Mouse (Mus musculus) cerebellum, postnatal 10 days (tissue): ENCODE data around the gene Hepacam2.

ENCODE experiments used
- DNase-seq, 2 experiments: peaks; one replicate each; pipeline ENCODE4 v3.0.0; 2021; ENCODE audit warnings: mixed read lengths in 2 of 2

Hepacam2 gene

DNA sequence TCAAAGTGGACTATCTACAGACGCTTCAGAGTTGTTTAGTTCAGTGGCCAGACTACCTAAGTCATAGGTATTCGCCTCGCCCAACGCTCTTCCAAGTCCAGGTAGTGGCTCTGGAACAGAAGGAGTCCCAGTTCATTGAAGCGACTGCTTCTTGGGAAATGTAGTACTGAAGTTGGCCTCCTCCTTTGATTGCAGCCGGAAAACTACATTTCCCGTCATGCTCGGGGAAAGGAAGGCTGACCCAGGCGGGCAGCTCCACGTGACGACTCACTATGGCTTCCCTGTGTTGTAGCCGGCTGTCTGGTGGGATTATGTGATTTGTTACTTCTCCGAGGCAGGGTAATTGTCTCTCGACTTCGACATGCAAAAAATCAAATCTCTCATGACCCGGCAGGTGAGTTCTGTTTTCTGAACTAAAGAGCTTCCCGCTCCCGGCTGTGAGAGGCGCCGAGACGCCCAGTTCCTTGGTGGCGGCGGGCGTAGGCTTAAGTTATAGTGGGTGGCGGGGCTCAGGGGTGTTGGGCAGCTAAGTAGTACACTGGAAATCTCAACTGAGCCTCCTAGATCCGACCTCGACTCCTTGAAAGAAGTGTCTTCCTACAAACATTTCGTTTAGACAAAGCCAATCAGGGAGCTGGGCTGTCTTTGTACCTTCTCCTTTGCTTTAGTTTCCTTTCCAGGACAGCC lies at the start of gene Hepacam2, which contains the start of gene Vps50:
Gene Hepacam2 (minus strand): TSS at position 137 of the 687 bp plus-strand sequence.
Gene Vps50 (plus strand): TSS at position 221 of the 687 bp plus-strand sequence.
- peak; percentile 93 to 95 for DNase-seq

DNA sequence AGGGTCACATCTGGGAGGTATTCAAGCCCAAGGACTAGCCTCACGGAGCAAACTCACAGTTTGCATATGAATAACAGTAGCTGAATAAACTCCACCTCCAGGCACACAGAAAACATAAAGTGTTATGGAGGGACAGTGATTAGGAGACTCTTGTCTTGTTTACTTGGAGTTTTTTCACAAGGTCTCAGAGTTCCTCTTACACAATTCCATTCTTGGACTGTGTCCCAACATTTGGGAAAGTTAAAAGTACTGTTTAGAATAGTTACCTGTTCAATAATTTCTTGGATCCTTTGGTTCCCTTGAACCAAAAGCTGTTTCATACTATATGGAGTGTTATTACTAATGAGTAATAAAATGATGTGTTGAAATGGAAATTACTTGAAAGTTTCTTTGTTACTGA lies 46.9 kb upstream of the Hepacam2 start:
- no peak for DNase-seq

DNA sequence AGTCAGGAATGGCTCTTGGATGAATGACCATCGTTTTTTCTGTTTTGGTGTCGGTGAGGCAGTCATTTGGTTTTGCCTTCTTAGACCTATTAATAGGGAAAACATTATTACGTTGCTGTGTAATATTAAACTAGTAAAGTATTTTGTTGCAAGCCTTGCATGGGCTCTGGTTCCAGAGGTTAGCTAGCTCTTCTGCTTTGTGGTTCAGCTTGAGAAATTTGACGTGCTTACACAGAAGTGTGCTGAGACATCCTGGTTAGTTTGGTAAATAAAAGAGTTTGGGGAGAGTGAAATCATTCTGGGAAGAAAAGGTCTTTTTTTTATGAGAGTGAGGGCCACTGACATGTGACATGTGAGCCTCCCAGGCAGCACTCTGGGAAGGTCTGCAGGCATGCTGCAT lies 45.8 kb upstream of the Hepacam2 start:
- no peak for DNase-seq

DNA sequence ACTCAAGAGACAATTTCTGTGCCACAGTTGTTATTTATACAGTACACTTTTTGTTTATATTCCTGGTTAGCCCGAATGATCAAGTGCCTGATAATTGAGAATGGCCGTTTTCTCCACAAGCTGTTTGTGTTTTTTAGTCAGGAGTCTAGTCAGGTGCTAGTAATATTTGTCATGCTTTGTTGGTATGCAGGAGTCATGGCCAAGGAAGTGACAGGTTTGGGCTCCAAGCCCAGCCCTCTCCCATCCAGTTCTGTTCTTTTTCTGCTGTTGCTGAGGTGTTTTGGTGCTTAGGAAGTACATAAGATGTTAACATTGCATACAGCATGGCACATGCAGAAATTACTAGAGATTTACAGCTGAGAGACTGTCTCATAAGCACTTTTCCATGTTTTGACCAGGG lies 41.4 kb upstream of the Hepacam2 start:
- DNase-seq: peak in 1 of 2 experiments; percentile 12

DNA sequence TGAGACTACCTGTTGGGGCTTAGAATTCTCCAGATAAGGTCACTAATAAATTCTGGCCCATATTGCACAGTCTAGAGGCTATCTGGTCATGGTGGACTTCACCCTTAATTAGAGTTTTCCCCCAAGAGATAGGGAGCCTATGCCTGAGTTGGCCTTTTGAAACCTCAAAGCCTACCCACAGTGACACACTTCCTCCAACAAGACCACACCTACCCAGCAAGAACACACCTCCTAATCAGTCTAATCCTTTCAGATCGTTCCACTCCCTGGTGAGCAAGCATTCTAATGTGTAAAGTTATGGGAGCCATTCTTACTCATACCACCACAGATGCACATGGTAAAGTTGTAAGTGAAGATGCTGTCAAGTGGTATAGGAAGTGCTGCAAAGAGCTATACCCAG lies 38.0 kb upstream of the Hepacam2 start:
- DNase-seq: no peak

DNA sequence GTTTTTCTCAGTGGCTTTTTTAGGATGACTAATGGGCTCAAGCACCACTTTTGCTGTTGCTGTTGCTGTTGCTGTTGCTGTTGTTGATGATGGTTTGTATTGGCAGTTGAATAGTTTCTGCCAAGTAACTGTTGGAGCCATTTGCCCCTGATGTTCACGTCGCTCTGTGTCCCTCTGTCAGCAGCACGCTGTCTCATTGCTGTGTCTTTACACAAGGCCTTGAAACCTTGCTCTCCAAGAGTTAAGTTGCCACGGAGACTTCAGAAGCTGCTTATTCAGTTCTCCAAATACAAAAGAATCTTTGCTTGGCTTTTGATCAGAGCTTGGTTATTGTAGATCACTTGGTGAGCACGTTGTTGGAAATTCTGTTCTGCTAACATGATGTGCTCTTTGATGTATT lies 33.3 kb upstream of the Hepacam2 start:
- DNase-seq: no peak

DNA sequence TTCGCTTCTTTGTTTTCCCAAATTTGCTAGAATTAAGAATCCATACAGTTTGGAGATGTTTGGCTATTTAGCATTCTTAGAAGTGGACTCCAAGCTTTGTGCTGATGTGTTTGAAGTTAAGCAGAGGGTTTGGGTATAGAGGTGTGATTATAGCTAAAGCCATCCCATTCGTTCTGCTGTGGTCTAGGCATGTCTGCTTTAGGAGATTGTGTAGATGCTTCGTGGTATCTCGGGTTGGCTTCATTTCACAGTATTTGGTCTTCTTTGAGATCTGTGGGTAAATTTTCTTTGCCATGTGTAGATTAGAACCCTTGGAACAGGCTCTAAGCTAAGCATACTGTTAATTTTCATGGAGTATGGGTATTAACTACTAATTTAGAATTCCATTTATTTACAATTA lies 30.1 kb upstream of the Hepacam2 start:
- DNase-seq: no peak

DNA sequence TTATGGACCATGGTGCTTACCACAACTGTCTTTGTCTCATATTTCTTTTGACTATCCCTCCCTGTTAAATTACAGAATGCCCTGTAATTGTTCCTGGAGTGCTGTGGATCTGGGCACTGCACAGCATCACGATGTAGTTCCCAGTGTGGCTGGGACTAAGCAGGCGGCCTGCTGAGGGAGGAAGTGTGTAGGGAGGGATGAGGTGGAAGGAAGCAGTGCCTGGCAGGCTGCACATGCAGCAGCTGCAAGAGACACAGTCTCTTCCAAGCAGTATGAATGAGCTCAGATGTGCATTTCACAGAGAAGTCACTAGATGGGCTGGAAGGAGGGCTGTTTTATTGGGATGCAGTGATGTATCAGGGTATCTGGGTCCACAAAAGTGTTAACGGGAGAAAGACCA lies 14.5 kb upstream of the Hepacam2 start:
- peak; percentile 42 to 65 for DNase-seq

DNA sequence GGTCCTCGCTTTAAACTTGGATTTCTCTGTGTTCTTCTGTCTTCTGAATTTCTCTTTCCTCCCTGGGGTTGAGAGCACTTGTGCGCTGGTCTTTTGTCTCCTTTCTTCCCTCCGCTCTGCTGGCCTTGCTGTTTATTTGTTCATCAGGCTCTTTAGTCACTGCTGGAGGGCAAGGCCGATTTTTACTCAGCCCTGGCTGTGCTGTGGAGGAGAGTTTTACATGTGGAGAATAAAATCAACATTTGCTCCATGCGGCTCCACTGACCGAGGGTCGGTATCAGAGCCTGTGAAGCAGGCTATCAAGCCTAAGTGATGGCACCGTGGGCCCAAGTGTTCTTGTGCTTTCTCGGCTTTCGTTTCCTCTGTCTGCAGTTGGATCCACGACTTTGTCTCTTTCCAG lies 13.5 kb upstream of the Hepacam2 start:
- DNase-seq: peak; percentile 35 to 37

DNA sequence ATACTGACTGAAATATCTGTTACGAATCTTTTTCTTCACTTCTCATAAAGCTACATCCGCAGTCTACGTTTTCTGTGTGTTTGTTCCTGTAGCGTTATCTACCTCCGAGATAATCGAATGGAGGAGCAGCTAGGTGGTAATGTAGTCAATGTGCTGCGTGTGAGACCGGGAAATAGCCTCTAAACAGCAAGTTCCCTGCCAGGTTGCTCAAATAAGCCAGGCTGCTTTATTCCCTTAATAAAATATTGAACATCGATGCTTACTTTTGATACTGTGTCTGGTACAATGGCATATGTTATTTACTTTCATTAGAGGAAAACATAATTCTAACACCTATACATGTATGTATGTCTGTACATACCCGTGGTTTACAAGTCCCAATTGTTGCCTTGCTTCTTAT lies 13.0 kb upstream of the Hepacam2 start:
- DNase-seq: no peak

DNA sequence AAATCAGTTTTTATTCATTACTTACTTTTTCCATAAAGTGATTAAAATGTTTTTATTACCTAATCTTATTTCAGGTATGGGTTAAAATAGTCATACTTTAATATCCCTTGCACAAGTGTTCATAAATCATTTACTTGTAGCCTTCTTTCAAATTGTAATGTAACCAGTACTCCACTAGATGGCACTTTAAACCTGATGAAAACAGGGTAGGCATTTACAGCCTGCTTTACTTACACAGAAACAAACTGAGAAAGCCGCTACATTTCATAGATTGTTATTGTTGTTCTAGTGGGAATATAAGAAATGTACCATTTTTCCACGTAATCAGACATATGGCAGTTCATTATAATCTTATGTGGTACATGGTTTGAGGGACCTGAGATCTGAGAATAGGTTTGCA lies 11.7 kb upstream of the Hepacam2 start:
- DNase-seq: peak in 1 of 2 experiments; percentile 57

DNA sequence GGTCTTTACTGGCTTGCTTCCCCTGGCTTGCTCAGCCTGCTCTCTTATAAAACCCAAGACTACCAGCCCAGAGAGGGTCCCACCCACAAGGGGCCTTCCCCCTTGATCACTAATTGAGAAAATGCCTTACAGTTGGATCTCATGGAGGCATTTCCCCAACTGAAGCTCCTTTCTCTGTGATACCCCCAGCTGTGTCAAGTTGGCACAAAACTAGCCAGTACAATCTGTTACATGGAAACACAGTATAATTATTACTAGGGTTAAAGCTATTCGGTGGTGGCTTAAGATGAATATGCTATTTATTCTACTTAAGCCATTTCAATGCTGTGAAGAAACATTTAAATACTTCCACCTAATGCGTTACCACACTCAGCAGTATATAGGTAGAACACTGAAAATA lies 10.1 kb upstream of the Hepacam2 start:
- DNase-seq: peak; percentile 20 to 39

DNA sequence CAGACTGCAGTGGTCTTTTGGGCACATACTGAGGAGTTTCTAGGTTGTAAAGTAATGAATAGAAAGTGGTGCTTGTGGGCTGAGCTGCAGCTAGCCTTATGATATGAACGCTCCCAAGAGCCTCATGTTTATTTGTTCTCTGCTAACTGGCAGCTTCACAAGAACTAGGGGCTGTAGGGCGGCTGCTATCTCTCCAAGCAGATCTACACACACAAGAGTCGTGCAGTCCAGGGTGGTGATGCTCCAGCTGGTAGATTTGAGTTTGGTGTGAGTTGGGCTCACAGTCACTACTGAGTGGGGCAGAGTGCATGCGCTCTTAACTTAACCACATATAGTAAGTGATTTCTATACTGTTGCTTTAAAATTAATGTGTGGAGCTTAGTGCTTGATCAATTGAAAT lies 9.0 kb upstream of the Hepacam2 start:
- DNase-seq: no peak

DNA sequence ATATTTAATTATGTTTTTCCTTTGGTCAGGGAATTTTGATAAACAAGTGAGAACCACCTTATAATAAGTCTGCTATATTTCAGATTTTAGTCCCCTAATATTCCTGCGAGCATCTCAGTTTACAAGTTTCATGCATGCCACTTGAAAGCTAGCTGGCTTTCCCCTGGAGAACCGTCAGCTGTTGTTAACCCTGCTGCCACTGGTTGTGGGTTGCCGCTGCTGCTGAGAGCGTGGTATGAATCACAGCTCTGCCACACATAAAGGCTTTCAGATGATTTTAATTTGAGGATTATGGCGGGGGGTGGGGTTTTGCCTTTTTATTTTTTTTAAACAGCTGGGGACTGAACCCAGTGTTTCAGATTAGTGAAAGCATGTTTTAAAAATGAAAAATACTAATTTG lies 7.2 kb upstream of the Hepacam2 start:
- no peak for DNase-seq

DNA sequence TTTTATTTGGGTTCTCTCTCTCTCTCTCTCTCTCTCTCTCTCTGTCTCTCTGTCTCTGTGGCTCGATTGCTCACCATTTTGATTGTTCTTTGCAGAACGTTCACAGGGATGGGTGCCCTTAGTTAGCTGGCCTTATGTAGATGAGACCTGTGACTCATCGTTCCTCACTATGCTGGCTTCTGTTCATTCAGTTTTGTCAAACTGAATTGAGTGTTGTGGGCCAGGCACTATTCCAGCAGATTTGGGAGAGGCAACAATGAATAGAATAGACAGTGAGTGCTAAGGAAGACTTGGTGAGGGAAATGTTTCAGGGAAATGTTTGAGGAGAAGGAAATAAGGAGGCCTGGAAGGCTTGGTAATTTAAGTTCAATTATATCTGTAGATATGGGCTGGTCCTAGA lies 2.2 kb upstream of the Hepacam2 start:
- DNase-seq: no peak

DNA sequence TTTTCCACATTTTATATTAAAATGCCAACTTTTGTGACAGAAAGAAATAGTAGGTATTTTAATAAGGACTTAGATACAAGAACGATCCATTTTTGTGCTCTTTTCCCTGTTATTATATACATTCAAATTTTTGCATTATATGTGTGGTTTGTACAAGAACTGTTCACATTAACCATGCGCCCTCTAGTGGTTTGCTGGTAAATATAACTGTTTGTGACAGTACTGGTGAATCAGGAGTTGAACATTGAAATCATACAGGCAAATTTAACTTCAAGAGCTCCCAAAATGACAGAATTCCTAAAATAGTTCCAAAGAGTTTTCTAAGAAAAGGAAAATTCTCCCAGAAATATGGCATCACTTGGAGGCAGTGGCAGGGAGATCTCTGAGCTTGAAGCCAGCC lies 1.9 kb downstream of the Hepacam2 start:
- DNase-seq: peak; percentile 72 to 85

DNA sequence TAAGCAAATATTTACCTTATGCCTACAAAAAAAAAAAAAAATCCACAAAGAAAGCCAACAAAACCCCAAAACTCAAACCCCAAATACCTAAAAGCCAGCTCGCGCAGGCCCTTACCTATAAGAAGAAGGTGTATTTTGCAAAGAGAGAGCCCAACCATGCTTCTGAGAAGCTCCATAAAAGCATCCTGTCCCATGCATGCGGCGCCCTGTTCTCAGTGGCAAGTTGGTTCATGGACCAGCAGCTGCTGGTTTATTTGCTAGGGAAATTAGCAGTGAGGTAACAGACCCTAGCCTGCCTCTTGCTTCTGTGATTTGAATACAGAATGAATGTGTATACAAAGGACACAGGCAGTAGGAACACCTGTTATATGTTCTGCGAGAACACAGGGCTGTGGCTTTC lies 3.8 kb downstream of the Hepacam2 start:
- no peak for DNase-seq

DNA sequence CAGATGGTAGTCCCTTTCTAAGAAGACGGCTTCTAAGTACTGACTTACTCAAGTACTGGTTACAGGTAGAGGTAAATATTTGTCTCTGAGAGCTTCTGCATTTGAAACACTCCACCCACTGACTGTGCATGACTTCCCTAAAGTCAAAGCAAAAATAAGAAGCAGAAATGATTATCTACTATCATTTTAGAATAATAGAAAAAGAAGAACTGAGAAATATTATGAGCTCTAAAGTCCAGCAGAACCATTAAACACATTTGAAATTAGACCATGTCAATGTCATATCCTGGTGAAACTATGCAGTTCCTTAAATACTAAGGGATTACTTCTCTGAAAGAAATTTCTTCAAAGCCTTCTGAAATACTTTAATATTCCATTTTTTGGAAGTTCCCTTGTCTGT lies 10.7 kb downstream of the Hepacam2 start:
- DNase-seq: no peak

DNA sequence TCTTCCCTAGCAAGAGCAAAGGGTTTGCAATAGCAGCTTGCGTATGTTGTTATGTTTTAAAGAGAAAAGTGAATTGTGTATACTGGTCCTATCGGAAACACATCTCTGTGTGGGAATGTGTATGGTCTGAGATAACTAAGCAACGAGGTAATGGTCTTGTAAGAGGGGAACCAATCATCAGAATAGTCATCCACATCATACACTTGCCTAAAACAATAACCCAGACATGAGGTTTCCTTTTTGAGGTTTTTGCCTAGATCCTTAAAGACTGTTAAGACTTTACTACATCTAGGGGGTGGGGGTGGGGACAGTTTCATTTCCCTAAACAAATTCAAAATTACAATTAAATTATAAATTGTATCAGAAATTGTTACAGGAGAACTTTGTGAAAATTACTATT lies 13.0 kb downstream of the Hepacam2 start:
- no peak for DNase-seq

DNA sequence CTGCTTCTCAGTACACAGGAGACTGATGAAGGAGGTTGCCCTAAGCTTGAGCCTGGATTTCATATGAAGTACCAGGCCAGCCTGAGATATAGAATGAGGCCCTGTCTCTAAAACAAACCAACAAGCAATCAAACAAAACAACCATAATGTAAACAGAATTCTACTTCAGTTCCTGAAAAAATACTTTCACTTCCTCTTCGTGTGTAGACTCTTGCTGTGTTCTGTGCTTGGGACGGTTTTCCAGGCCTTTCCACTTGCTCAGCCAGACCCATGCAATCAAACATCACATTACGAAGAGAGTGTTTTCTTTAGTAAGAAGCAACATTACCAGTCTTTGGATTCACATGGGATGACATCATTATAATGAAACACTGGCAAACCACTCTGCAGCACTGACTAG lies 16.4 kb downstream of the Hepacam2 start:
- no peak for DNase-seq

DNA sequence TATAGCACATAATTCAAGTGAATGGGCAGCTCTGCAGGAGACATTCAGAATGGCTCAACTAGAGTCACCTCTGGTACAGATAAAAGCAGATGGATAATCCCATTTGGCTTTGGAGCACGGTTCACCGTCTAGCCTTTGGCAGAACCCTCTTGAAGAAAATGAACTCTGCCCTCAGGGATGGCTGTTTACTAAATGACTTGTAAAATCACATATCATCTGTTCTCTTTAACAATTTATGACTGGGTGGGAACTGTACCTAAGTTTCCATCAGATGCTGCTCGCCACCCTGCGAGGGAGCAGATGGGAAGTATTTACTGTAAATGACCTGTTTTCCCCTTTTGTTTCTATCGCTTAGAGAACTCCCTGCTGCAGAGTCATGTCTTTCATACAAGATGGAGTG lies 18.2 kb downstream of the Hepacam2 start:
- peak; percentile 1 to 6 for DNase-seq

DNA sequence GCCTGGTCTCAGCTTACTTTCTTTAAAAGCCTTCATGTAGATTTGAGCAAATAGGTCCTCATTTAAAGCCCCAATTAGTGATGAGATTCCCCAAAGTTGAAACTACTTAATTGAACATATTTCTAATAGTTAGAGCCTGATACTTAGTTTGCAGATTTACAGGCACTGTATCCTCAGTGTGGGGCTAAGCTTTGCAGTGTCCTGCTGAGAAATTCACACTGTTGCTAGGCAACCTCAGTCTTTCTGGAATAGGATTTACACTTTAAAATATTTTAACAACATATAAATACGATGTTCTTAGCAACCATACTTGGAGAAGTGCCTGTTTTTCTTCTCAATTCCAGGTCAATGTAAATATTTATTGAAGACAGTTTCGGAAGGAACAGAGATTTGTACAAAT lies 21.8 kb downstream of the Hepacam2 start:
- DNase-seq: no peak

DNA sequence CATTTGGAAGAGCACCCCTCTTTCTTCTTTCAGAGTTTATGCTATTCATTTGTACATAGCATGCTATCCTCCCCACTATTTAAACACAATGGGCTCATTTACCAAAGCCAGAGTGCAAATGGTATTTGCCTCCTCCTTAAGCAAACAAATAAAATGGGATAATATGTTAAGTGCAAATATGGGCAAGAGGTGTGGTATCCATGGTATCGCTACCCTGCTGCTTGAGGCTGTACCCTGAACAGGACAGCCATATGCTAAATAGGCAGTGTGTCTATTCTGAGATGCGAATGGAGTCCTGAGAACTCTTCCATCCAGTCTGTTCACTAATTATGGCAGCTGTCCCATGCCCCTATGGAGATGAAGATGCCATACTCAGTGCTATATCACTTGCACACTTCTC lies 27.4 kb downstream of the Hepacam2 start:
- DNase-seq: no peak

DNA sequence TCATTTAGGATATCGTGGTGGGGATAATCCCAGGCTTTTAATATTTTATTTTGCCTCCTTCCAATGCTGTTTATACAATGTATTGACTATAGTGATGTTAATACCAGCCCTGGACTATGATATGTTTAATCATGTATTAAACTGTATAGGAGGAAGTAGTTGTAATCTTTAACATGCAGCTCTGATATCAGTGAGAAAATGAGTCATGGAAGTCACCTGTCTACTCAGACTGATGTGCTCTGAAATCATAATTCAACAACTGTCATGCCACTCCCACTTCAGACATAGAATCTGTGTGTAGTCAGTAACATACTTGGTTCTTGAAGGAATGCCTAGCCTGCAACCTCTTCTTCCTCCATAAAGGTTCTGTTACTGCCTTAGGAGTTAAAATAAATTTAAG lies 29.5 kb downstream of the Hepacam2 start:
- no peak for DNase-seq

DNA sequence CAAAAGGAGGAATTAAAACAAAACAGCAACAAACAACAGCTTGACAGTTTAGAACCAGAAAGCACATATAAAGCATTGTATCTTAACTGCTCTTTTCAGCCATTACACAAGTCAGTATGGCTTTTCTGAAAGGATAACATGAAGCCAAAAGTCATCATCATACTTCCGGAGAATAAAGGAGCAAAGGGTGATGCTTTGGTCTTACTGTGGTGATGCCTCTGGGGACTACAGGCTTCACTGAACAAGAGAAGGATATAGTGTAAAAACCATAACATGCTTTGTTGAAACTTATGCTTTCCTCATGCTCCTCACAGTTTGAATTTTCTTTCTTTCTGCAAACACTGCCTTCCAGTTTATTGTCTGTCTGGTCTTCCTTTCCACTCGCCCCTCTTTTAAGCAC lies 34.5 kb downstream of the Hepacam2 start:
- no peak for DNase-seq
